Mouse (Mus musculus) liver, embryonic 12.5 days (tissue): ENCODE results near the gene Msrb3. TPM values are rescaled to one million over a fixed set of nuclear protein-coding genes. Genes with fewer than 3 reads are reported as not detected.

Experiments
- ATAC-seq: fragments of 200-750 bp; cut with Nextera tagmentation; 2 replicates; pipeline ENCODE4 v1.8.0; 2017; ENCODE audit warnings: moderate number of reproducible peaks, mild to moderate bottlenecking, moderate library complexity
- H3K27ac ChIP-seq: fragments of 300-500 bp; sonication (generic); 2 replicates; pipeline ENCODE4 v1.5.1; 2016; ENCODE audit warnings: mild to moderate bottlenecking
- H3K27me3 ChIP-seq: fragments of 300-500 bp; sonication (generic); replicated peaks from 2 replicates; pipeline ENCODE4 v1.6.1; 2016; ENCODE audit warnings: mild to moderate bottlenecking, moderate library complexity
- H3K36me3 ChIP-seq: fragments of 300-500 bp; sonication (generic); 2 replicates; pipeline ENCODE4 v1.6.1; 2016; ENCODE audit warnings: mild to moderate bottlenecking, moderate library complexity
- H3K4me1 ChIP-seq: fragments of 300-500 bp; sonication (generic); 2 replicates; pipeline ENCODE4 v1.6.1; 2016
- H3K4me2 ChIP-seq: fragments of 300-500 bp; sonication (generic); 2 replicates; pipeline ENCODE4 v1.6.1; 2016; ENCODE audit warnings: mild to moderate bottlenecking, moderate library complexity
- H3K4me3 ChIP-seq: fragments of 300-500 bp; sonication (generic); 2 replicates; pipeline ENCODE4 v1.5.1; 2016; ENCODE audit warnings: mild to moderate bottlenecking, moderate library complexity
- H3K9ac ChIP-seq: fragments of 300-500 bp; sonication (generic); 2 replicates; pipeline ENCODE4 v1.6.1; 2016; ENCODE audit warnings: mild to moderate bottlenecking, moderate library complexity
- H3K9me3 ChIP-seq: fragments of 300-500 bp; sonication (generic); replicated peaks from 2 replicates; pipeline ENCODE4 v1.6.1; 2016; ENCODE audit warnings: mild to moderate bottlenecking, moderate library complexity
- WGBS: fragments of 180-500 bp; shearing (Covaris S2); methylation state at CpG from one replicate; pipeline ENCODE4 v1.1.7; 2016; ENCODE audit not compliant: insufficient replicate concordance; 5-methylcytosine and 5-hydroxymethylcytosine counted together
- polyA plus RNA-seq: library from polyadenylated mRNA; unstranded; fragments of >200 nt; fragmentation: Nextera tagmentation; extraction: Ambion mirVana; gene quantifications from 2 replicates; pipeline ENCODE4 v1.2.1, GENCODE M21; 2016

Gene Msrb3
- polyA plus RNA-seq, 1 experiment from 2014 or later, result 1.7 TPM

GRCm38 (mm10) chr10:120825594-120825993 is 73.3 kb downstream of the Msrb3 start:
- peaks cover 5% of the 10 kb centered on the region for H3K4me1 ChIP-seq
- WGBS, result 71% methylated on average over 11 of the region's 11 CpGs
- no peaks in the 10 kb centered on the region for H3K27me3 ChIP-seq
- H3K4me3 ChIP-seq, result no peak overlapping the region
- H3K4me2 ChIP-seq, result no peak overlapping the region
- H3K27ac ChIP-seq, result no peak overlapping the region
- H3K9ac ChIP-seq, result no peak overlapping the region
- ATAC-seq, result no peak
- H3K36me3 ChIP-seq, result no peaks in the 10 kb centered on the region
- H3K9me3 ChIP-seq, result no peaks in the 10 kb centered on the region

GRCm38 (mm10) chr10:120821491-120822358 is 77.2 kb downstream of the Msrb3 start:
- H3K4me3 ChIP-seq, result no peak overlapping the region
- H3K9me3 ChIP-seq, result no peaks in the 10 kb centered on the region
- H3K9ac ChIP-seq, result no peak overlapping the region
- H3K4me2 ChIP-seq, result peak overlapping the region; percentile 18; the same call in 1 of the 2 replicates
- no peaks in the 10 kb centered on the region for H3K36me3 ChIP-seq
- 33% methylated on average over 20 of the region's 20 CpGs for WGBS
- no peak overlapping the region for H3K27ac ChIP-seq
- H3K4me1 ChIP-seq, result peaks cover 5% of the 10 kb centered on the region
- H3K27me3 ChIP-seq, result no peaks in the 10 kb centered on the region
- no peak for ATAC-seq

- Histone ChIP-seq H3K36me3 (no peaks in the 10 kb centered on the region), H3K9ac (no peak overlapping the region), H3K4me3 (no peak overlapping the region), H3K4me1 (peaks cover 5% of the 10 kb centered on the region; the same call in 1 of the 2 replicates), H3K27me3 (no peaks in the 10 kb centered on the region), H3K9me3 (no peaks in the 10 kb centered on the region), H3K27ac (no peak overlapping the region), H3K4me2 (no peak overlapping the region)
- WGBS, result 68% methylated on average over 12 of the region's 12 CpGs
- ATAC-seq, result no peak
These were observed 78.1 kb downstream of the Msrb3 start for GRCm38 (mm10) chr10:120820781-120821300.

- ATAC-seq, result no peak
These were observed 83.6 kb downstream of the Msrb3 start for GRCm38 (mm10) chr10:120815290-120815689.

GRCm38 (mm10) chr10:120811796-120812443 is 87.0 kb downstream of the Msrb3 start:
- H3K36me3 ChIP-seq, result no peaks in the 10 kb centered on the region
- H3K27ac ChIP-seq, result peak overlapping the region; percentile 8; the same call in 1 of the 2 replicates
- no peaks in the 10 kb centered on the region for H3K27me3 ChIP-seq
- H3K4me1 ChIP-seq, result peaks cover 11% of the 10 kb centered on the region
- no peak for ATAC-seq
- no peak overlapping the region for H3K9ac ChIP-seq
- peak overlapping the region; percentile 43 for H3K4me2 ChIP-seq
- H3K4me3 ChIP-seq, result peak overlapping the region; percentile 20; the same call in 1 of the 2 replicates
- H3K9me3 ChIP-seq, result no peaks in the 10 kb centered on the region
- WGBS, result 15% methylated on average over 24 of the region's 24 CpGs

More at GRCm38 (mm10) chr10:120815290-120815689, 83.6 kb downstream of the Msrb3 start:
- no peaks in the 10 kb centered on the region for H3K27me3 ChIP-seq
- no peaks in the 10 kb centered on the region for H3K36me3 ChIP-seq
- WGBS, result 40% methylated on average over 5 of the region's 5 CpGs
- H3K4me2 ChIP-seq, result no peak overlapping the region
- H3K9ac ChIP-seq, result no peak overlapping the region
- H3K27ac ChIP-seq, result no peak overlapping the region
- H3K4me3 ChIP-seq, result no peak overlapping the region
- no peaks in the 10 kb centered on the region for H3K9me3 ChIP-seq
- peaks cover 11% of the 10 kb centered on the region for H3K4me1 ChIP-seq

GRCm38 (mm10) chr10:120810832-120811571 is 87.9 kb downstream of the Msrb3 start:
- H3K4me1 ChIP-seq, result peaks cover 11% of the 10 kb centered on the region
- H3K9ac ChIP-seq, result no peak overlapping the region
- no peak for ATAC-seq
- H3K27me3 ChIP-seq, result no peaks in the 10 kb centered on the region
- H3K4me2 ChIP-seq, result no peak overlapping the region
- 48% methylated on average over 4 of the region's 4 CpGs for WGBS
- no peaks in the 10 kb centered on the region for H3K9me3 ChIP-seq
- H3K36me3 ChIP-seq, result no peaks in the 10 kb centered on the region
- H3K27ac ChIP-seq, result no peak overlapping the region
- no peak overlapping the region for H3K4me3 ChIP-seq

- H3K27ac ChIP-seq, result no peak overlapping the region
- H3K4me2 ChIP-seq, result no peak overlapping the region
- no peak for ATAC-seq
- no peaks in the 10 kb centered on the region for H3K36me3 ChIP-seq
- H3K9ac ChIP-seq, result no peak overlapping the region
- no peaks in the 10 kb centered on the region for H3K27me3 ChIP-seq
- H3K4me1 ChIP-seq, result peaks cover 11% of the 10 kb centered on the region
- 53% methylated on average over 14 of the region's 14 CpGs for WGBS
- H3K9me3 ChIP-seq, result no peaks in the 10 kb centered on the region
- H3K4me3 ChIP-seq, result no peak overlapping the region
These were observed 88.7 kb downstream of the Msrb3 start for GRCm38 (mm10) chr10:120810053-120810696.

- Histone ChIP-seq H3K27me3 (no peaks in the 10 kb centered on the region), H3K27ac (no peak overlapping the region), H3K9ac (no peak overlapping the region), H3K9me3 (no peaks in the 10 kb centered on the region), H3K4me2 (no peak overlapping the region), H3K4me1 (peaks cover 11% of the 10 kb centered on the region), H3K36me3 (no peaks in the 10 kb centered on the region), H3K4me3 (no peak overlapping the region)
- WGBS, result 61% methylated on average over 4 of the region's 4 CpGs
- no peak for ATAC-seq
These were observed 90.7 kb downstream of the Msrb3 start for GRCm38 (mm10) chr10:120808167-120808566.

- 63% methylated on average over 6 of the region's 6 CpGs for WGBS
- 0 out of 2 replicates have a peak overlapping the region, but pooled peaks have one; percentile 10 for H3K4me2 ChIP-seq
- no peak for ATAC-seq
These were observed 97.8 kb downstream of the Msrb3 start for GRCm38 (mm10) chr10:120801127-120801526.

GRCm38 (mm10) chr10:120799479-120799878 is 99.4 kb downstream of the Msrb3 start:
- H3K9me3 ChIP-seq, result no peaks in the 10 kb centered on the region
- H3K9ac ChIP-seq, result no peak overlapping the region
- H3K27me3 ChIP-seq, result no peaks in the 10 kb centered on the region
- peaks cover 8% of the 10 kb centered on the region; the same call in 1 of the 2 replicates for H3K4me1 ChIP-seq
- no peak overlapping the region for H3K27ac ChIP-seq
- 50% methylated on average over 6 of the region's 6 CpGs for WGBS
- H3K36me3 ChIP-seq, result no peaks in the 10 kb centered on the region
- H3K4me3 ChIP-seq, result no peak overlapping the region
- ATAC-seq, result no peak
- H3K4me2 ChIP-seq, result no peak overlapping the region

More at GRCm38 (mm10) chr10:120801127-120801526, 97.8 kb downstream of the Msrb3 start:
- no peak overlapping the region for H3K4me3 ChIP-seq
- H3K27me3 ChIP-seq, result no peaks in the 10 kb centered on the region
- H3K9me3 ChIP-seq, result no peaks in the 10 kb centered on the region
- H3K36me3 ChIP-seq, result no peaks in the 10 kb centered on the region
- H3K9ac ChIP-seq, result no peak overlapping the region
- no peak overlapping the region for H3K27ac ChIP-seq
- peaks cover 6% of the 10 kb centered on the region; the same call in 1 of the 2 replicates for H3K4me1 ChIP-seq

GRCm38 (mm10) chr10:120796749-120797148 is 102.2 kb downstream of the Msrb3 start:
- H3K4me1 ChIP-seq, result peaks cover 8% of the 10 kb centered on the region; the same call in 1 of the 2 replicates
- no peaks in the 10 kb centered on the region for H3K36me3 ChIP-seq
- no peak overlapping the region for H3K4me2 ChIP-seq
- H3K27ac ChIP-seq, result no peak overlapping the region
- no peak overlapping the region for H3K4me3 ChIP-seq
- no peaks in the 10 kb centered on the region for H3K27me3 ChIP-seq
- H3K9ac ChIP-seq, result no peak overlapping the region
- no peaks in the 10 kb centered on the region for H3K9me3 ChIP-seq
- no peak for ATAC-seq
- WGBS, result 35% methylated on average over 4 of the region's 4 CpGs
